Mouse (Mus musculus) urinary bladder, postnatal 14 days (tissue): Measurements from ENCODE around the gene Ucp3.
"Not testable (repeated sequence)": the region's sequence is repeated elsewhere in the genome, so short reads cannot be mapped to it uniquely, and the experiment has no call there.

Source experiments
- DNase-seq: peaks from one replicate; pipeline ENCODE4 v3.0.0; 2021; ENCODE audit warnings: low spot score

The Ucp3 gene

DNA sequence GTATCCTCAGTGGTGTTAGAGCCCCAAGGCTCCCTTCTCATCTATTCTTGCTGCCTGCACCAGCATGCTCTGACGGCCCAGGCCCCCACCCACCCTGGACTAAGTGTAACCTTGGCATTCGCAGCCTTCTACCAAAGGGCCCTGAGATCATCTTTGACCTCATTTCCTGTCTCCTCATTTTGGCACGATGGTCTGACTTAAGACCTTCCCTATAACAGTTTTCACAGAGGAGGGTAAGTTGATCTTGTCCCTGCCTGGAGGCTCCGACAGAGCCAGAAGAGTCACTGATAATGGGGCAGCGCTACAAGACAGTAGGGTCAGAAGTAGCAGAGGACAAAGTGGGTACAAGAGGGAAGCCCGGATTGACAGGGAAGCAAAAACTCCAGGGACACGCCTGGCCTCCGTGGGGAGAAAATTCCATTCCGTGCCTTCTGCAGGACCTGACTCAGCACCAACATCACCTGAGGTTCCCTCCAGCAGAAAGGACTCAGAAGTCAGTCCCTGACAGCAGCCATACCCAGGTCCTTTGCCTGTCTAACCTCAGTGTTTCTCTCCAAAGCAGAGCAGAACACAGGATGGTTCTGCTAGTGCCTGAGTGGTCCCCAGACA, 1.2 kb downstream of the Ucp3 start:
- no peak for DNase-seq

DNA sequence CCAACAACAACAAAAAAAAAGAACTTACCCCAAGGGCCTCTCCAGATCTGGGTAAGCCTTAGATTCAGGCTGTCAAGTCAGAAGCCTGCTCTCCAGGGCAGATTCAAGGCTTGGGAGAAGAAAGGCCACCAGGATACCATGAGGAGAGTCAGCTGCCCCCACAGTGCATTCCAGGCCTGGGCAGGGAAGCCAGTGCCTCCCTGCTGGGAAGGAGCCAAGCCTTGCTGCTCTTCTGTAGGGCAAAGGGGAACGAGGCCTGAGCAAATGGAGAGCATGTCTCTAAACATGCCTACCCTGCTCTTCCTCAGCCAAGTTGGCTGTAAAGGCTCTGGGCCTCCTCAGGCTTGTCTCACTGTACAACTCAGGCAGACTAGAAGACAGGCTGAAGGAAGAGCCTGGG, 1.9 kb downstream of the Ucp3 start:
- peak; percentile 76 for DNase-seq

DNA sequence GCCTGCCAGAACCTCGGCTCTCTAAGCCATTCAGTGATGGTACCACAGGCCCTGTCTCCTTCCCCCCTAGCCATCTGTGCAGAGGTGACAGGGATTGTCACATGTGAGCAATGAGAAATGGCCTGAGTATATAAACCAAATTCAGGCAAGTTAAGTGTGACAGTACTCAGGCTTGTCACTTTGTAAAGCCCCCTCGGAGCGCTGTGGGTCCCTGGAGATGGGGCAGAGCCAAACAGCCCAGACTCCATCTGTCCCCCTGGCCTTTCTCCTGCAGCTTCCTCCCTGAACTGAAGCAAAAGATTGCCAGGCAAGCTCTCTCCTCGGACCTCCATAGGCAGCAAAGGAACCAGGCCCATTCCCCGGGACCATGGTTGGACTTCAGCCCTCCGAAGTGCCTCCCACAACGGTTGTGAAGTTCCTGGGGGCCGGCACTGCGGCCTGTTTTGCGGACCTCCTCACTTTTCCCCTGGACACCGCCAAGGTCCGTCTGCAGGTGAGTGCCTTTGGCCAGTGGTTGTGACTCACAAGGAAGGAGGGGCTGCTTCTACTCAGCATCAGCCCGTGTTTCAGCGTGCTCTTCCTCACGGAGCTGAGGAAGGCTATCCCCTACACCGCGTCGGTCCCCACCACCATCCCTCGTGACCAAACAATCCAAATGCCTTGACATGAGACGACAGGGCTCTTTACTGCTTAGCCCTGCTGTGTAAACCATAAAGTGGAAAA, 6.5 kb downstream of the Ucp3 start:
- no peak for DNase-seq

DNA sequence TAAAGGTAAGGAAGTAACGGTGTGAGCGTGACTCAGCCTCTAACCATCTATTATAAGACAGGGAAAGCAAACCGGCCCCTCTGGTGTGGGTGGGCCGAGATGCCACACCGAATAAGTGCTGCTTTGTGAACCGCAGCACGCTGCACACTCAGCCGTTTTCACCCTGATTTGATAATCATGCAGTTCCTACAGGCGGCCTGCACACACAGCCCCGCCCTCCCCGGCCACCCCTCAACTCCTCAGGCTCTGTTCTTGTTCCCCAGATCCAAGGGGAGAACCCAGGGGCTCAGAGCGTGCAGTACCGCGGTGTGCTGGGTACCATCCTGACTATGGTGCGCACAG, 7.0 kb downstream of the Ucp3 start:
- DNase-seq, result peak; percentile 48

DNA sequence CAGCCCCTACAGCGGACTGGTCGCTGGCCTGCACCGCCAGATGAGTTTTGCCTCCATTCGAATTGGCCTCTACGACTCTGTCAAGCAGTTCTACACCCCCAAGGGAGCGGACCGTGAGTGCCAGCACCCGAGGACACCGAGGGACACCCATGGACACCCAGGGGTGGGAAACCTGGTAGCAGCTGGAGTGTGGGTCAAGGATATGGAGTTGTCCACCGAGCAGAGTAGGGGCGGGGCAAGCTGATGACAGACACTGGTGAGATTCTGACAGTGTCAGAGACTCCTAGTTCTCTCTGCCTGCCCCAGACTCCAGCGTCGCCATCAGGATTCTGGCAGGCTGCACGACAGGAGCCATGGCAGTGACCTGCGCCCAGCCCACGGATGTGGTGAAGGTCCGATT, 7.4 kb downstream of the Ucp3 start:
- no peak for DNase-seq

DNA sequence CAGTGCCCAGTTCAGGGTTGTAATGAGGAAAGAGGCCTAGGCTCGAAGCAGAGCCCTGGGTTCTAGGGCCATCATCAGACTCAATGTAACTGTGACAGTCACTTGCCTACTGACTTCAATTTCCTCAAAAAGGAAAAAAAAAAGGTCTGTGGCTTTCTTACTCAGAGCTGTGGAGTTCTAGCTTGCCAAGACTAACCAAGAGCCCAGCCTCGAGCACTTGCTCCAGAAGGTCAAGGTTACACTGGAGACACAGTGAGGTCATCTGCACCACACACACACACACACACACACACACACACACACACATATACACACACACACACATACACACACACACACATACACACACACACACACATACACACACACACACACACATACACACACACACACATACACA, 9.3 kb downstream of the Ucp3 start:
- DNase-seq, result not testable (repeated sequence)

DNA sequence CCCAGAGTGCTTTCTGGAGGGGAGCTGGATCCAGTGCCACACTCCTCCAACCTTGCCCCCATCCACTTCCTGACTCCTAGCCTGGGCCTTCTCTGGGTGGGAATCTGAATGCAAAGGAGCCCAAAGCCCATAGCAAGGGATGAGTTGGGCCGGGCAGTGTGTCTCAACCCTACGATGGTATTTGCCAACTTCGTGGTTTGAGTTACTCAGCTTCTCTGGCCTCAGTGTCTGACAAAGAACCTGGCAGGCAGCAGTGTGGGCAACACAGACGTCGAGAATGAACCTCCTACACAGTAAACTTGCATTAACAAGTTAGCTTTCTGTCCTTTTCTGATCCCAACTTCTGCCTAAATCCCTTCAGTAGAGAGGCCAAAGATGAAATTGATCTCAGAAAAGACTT, 11.7 kb downstream of the Ucp3 start:
- DNase-seq, result no peak

DNA sequence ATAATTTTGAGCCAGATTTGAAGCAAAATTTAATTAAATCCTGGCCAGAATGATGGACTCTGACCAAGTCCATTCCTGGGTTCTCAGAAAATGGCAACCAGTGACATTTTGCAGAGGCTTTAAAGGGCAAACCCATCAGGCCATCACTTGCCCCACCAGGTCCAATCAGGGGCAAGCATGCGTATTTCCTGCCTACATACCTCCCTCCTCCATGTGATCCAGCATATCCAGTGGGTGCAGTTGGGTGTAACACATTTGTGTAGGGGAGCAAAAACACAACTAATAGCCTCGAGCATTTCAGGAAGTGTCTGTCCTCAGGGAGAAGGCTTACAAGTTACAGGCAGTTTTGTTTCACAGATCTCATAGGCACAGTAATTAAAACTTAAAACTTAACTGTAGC, 14.5 kb downstream of the Ucp3 start:
- DNase-seq, result no peak

DNA sequence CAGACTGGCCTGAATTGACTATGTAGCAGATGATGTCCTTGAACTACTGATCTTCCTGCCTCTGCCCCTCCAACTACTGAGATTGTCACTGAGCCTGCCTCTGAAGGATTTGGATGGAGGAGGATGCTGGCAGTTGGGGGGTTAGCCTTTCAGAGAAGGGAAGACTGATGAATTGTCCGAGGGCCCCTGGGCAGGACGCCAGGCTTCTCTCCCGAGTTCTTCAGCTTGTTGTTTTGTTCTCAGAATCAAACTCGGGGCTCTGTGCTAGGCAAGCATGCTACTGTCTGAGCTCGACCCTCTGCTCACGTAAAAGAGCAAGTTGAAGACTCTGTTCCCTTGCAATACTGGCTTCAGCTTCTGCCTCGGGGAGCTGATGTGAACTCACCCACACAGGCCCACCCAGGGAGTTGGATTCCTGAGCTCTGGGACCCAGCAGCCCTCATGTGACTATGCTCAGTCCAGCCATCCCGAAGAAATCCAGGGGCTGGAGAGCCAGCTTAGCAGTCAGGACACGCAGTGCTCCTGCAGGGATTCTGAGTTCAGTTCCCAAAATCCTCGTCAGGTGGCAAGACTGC, 15.8 kb downstream of the Ucp3 start:
- no peak for DNase-seq

DNA sequence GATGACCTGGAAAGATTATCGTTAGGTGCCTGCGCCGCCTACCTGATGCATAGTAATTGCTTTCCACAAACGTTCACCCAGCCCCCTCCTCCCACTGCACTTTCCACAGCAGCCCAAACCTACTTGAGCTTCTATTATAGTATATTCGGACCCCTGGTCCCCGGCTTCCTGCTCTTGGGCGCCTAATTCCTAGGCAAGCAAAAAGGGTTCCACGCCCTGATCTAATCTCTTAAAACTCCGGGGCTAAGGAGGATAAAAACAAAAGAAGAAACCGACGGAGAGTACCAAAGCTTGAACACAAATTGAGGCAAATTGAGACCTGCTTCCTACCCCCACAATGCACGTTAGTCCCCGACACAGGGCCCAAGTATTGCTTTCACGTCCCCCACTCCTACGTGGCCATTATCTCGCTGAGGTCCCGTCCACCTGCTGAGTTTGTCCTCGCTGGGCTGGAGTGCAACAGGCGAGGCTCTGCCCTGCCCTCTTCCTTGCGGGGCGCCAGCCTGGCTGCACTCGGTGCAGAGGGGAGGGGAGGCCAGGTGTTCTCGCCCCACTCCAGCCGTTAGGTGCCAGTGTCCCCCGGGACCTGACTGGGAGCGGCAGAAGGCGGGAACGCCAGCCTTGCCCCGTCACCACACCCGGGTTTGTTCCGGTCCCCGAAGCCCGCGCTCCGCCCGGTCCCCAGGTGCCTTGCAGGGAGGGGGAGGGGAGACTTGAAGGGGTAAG, 19.8 kb downstream of the Ucp3 start:
- peak; percentile 78 for DNase-seq

DNA sequence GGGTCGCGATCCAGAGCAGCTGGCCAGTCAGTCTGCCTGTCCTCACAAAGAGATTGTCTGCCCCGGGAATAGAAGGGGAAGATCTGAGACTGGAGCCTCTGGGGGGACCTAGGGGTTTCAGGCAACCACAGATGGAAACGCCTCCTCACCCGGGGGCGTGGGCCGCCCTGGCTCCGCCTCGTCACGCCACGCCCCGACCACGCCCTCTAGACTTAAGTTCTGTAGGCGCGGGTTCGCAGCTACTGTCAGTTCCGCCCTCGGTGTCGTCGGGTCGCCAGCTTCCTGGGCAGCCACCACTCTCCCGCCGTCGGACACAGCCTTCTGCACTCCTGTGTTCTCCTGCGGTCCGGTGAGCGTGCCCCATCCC, 20.3 kb downstream of the Ucp3 start, which contains the start of gene Ucp2:
Gene Ucp2, plus strand, starts transcription at position 221 of the 367 bp plus-strand sequence.
- peak; percentile 93 for DNase-seq

DNA sequence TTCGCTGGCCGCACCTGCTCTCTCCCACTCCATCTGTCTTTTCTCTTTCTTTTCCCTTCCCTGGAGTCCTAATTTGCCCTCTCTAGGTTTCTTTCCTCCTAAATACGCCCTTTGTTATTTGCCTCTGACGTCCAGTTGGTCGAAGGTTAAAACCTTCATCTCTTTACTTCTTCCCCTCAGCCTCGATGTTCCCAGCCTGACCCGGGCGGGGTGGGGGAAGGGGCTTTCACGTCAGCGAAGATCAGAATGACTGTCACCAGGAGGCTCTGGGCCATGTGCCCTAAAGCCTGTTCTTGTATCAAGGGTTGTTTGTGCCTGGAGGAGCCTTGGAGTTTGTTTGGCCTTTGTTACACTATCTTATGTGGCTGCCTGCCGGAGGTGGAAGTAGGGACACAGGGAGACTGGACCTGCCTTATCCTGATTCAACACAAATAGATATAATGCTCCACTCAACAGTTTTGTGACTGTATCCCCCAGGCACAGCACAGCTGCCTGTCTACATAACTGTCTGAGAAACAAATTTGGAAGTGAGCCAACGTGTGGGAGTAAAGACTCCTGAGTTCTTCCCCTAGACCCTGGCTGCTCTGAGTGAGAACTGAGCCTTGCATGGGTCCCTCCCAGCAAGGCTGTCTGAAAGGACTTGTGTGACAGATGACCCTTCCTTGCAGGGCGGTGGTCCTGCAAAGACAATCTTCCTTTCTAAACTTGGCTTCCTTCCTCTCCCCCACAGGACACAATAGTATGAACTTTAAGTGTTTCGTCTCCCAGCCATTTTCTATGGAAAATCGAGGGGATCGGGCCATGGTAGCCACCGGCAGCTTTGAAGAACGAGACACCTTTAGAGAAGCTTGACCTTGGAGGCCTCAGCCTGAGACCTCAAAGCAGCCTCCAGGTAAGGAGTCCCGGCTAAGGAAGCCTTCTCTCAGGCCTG, 21.0 kb downstream of the Ucp3 start:
- peak; percentile 51 for DNase-seq

DNA sequence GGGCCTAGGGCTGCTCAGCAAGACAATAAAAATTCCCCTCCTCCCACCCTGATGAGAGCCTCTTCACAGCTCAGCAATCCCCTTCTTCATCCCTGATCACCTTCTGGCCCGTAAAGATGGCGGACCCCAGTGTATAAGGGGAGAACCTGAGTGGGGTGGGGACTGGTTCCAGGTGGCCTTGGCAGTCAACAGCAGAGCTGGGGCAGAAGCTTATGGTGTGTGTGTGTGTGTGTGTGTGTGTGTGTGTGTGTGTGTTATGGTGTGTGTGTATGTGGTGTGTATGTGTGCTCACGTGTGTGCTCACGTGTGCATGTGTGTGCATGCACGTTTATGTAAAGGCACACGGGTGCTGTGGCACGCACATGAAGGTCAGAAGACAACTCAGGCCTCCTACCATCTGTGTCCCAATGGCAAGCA, 21.6 kb downstream of the Ucp3 start:
- no peak for DNase-seq

DNA sequence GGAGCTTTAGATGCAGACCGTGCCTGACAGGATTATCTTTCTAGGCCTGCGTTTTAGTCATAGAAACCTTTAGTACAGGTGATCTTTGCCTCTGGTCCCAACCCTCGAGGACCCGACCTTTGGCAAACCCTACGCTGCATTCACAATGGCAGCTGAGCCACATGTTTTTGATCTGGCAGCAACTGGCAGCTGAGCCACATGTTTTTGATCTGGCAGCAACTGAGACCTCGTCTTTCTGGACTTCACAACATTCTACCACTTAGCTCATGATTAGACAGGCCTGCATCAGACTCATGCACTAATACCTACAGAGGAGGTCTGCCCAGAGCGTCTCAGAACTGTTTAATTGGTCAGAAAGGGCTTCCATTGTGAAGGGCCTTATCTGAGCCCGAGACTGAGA, 22.3 kb downstream of the Ucp3 start:
- DNase-seq, result no peak

DNA sequence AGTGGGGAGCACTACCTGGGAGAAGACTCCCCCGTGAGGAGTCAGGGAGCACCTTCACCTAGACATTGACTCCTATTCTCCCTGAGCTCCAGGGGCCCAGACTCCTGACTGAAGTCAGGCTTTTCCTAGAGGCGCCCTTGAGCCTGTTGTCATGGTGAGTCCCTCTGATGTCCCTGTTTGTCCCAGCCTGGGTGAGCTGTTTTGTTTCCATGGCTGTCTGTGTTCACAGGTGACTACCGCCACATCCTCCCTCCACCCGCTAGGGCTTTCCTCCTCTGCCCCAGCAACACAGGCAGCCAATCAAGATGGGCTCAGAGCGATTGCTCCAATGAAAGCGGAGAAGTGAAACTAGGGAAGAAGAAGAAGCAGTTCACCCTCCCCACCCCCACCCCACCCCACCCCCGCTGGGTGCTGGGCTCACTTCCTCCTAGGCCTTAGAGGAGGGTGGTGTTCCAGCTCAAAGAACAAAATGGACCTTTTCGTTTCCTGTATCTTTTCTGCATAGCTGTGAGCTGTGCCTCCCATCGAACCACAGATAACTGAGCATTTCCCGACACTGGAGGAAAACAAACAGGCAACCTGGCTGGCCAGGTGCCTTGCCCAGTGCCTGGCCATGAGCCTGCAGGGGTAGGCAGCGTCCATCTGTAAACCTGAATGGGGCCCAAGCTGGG, 22.9 kb downstream of the Ucp3 start:
- DNase-seq, result peak; percentile 81

DNA sequence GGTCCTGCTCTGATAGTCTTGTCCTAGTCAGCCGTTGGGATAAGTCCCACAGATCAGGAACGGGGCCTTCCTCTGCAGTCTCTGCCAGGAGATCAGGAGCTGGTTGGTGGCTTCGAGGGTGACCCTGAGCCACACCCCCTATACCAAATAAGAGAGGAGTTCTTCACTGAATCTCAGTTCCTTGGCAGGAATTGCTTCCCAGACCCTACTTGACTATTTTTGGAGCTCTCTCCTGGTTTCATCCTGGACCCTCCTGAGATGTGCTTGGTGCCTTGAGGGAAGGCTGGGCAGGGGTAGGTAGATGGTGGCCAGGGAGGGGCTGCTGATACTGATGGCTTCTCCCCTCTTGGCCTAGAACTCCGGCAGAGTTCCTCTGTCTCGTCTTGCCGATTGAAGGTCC, 23.6 kb downstream of the Ucp3 start:
- no peak for DNase-seq

DNA sequence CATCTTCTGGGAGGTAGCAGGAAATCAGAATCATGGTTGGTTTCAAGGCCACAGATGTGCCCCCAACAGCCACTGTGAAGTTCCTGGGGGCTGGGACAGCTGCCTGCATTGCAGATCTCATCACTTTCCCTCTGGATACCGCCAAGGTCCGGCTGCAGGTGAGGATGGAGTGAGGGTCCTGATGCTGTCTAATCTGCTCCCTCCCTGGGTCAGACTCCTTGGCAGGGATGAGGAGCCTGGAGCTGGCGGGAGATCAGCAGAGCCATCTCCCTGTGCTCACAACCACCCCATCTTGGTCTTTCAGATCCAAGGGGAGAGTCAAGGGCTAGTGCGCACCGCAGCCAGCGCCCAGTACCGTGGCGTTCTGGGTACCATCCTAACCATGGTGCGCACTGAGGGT, 24.0 kb downstream of the Ucp3 start:
- no peak for DNase-seq

DNA sequence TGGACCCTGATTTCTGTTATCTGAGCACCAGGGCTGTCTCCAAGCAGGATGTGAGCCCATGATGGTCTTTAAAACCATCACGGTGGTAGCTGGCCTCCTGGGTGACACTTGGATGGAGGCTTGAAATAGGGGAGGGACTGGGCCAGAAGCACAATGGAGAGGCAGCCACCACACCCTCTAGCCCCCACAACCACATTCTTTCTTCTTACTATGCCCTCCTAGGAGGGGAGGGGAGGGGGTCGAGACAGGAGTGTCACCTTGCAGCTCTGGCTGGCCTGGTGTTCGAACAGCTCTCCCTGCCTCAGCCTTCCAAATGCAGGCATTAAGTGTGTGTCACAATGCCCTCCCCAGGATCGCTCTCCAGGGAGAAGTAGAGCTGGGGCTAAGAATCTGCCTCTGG, 24.6 kb downstream of the Ucp3 start:
- no peak for DNase-seq

DNA sequence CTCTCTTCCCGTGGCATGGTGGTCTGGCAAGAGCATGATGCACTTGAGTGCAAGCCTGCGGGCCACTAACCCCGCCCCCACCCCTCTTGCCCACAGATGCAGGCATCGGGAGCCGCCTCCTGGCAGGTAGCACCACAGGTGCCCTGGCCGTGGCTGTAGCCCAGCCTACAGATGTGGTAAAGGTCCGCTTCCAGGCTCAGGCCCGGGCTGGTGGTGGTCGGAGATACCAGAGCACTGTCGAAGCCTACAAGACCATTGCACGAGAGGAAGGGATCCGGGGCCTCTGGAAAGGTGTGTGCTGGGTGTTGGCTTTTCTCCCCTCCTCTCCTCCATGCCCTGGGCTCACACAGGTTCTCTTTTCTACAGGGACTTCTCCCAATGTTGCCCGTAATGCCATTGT, 25.2 kb downstream of the Ucp3 start:
- DNase-seq, result no peak

DNA sequence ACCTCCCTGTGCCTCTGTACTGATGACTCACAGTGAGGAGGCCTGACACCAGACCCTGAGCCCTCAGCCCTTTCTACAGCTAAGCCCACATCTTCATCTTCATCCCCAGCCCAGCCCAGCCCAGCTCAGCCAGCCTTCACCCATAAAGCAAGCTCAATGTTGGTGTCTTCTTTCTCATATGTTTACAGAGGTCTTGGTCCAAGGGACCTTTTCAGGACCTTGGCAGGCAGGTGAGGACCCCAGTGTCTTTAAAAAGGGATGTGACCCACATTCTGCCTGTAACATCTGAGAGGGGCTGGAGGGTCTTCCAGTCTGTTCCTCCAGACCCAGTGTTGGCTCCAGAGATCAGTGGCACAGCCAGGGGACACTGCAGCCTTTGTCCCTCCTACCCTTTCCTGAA, 26.7 kb downstream of the Ucp3 start:
- no peak for DNase-seq

DNA sequence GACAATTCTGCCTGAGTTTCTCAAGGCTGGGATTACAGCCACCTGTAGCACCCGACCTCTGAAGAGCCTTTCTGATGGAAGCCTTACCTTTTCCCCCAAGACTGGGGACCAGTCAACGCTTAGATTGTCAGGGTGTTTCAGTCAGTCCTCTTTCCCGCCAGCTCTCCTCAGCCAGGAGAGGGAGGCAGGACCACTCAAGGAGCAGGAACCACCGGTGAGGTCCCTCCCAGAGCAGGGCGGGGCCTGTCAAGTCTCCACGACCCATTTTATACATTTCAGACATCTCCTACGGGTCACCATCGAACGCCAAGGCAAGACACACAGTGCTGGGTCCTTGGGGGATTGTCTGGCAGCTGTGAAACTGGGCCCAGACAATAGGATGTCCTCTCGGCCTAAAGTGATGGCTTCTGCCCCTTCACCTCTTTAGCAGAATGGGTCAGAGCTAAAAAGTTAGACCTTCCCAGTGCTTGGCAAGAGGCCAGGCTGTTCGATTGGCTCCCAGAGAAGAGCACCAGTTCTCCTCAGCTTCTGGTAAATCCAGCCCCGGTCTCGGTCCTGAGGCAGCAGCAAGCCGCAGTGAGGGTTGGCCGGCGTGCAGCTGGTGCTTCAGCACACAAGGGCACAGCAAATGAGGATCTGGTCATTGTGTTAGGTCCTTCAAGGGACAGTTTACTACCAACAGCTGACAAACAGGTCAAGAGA, 27.6 kb downstream of the Ucp3 start:
- no peak for DNase-seq
